Mouse (Mus musculus) embryo, embryonic 9.5 days (tissue): Measurements from ENCODE around the gene Cnot8.
"Not testable (repeated sequence)": the region's sequence is repeated elsewhere in the genome, so short reads cannot be mapped to it uniquely, and the experiment has no call there.

ENCODE experiments used
- DNase-seq: peaks from one replicate; pipeline ENCODE4 v3.0.0-alpha.2; 2017; ENCODE audit errors: extremely low spot score

The Cnot8 gene

GRCm38 (mm10) chr11:58103697-58104306 lies at the start of gene Cnot8:
TSS of gene Cnot8 (plus strand) at chr11:58104153.
- DNase-seq = peak; percentile 100

- DNase-seq = peak; percentile 38
Observed at GRCm38 (mm10) chr11:58057455-58057854, 46.5 kb upstream of the Cnot8 start.

GRCm38 (mm10) chr11:58059752-58060151 lies 44.2 kb upstream of the Cnot8 start:
- not testable (repeated sequence) for DNase-seq

- not testable (repeated sequence) for DNase-seq
Observed at GRCm38 (mm10) chr11:58061218-58061617, 42.7 kb upstream of the Cnot8 start.

GRCm38 (mm10) chr11:58062586-58062985 lies 41.4 kb upstream of the Cnot8 start:
- no peak for DNase-seq

- DNase-seq = no peak
Observed at GRCm38 (mm10) chr11:58065025-58065424, 38.9 kb upstream of the Cnot8 start.

GRCm38 (mm10) chr11:58072978-58073377 lies 31.0 kb upstream of the Cnot8 start:
- no peak for DNase-seq

GRCm38 (mm10) chr11:58077270-58077669 lies 26.7 kb upstream of the Cnot8 start:
- DNase-seq = no peak

- DNase-seq = no peak
Observed at GRCm38 (mm10) chr11:58081716-58082115, 22.2 kb upstream of the Cnot8 start.

GRCm38 (mm10) chr11:58092541-58092940 lies 11.4 kb upstream of the Cnot8 start:
- DNase-seq = no peak

- DNase-seq = peak; percentile 47
Observed at GRCm38 (mm10) chr11:58093021-58093528, 10.9 kb upstream of the Cnot8 start, which contains the start of gene Gm12248. TSS of gene Gm12248 (minus strand) at chr11:58093134.

GRCm38 (mm10) chr11:58094766-58095165 lies 9.2 kb upstream of the Cnot8 start:
- no peak for DNase-seq

- no peak for DNase-seq
Observed at GRCm38 (mm10) chr11:58095561-58095960, 8.4 kb upstream of the Cnot8 start.

GRCm38 (mm10) chr11:58096160-58096559 lies 7.8 kb upstream of the Cnot8 start:
- DNase-seq = no peak

- DNase-seq = no peak
Observed at GRCm38 (mm10) chr11:58096821-58097620, 6.9 kb upstream of the Cnot8 start.

- DNase-seq = no peak
Observed at GRCm38 (mm10) chr11:58097621-58098365, 6.2 kb upstream of the Cnot8 start.

GRCm38 (mm10) chr11:58098366-58098720 lies 5.6 kb upstream of the Cnot8 start:
- not testable (repeated sequence) for DNase-seq

GRCm38 (mm10) chr11:58100006-58100405 lies 3.9 kb upstream of the Cnot8 start:
- no peak for DNase-seq

GRCm38 (mm10) chr11:58101194-58101720 lies 2.7 kb upstream of the Cnot8 start:
- DNase-seq = no peak

GRCm38 (mm10) chr11:58102146-58102545 lies 1.8 kb upstream of the Cnot8 start:
- no peak for DNase-seq

GRCm38 (mm10) chr11:58102581-58103343 lies 1.2 kb upstream of the Cnot8 start:
- no peak for DNase-seq
